Mouse (Mus musculus) adrenal gland (tissue): ENCODE data around the gene Phlda1.

Source experiments
- intact Hi-C: fragments of 180-260 bp; cut with DNase I; formaldehyde crosslinking; loops from one replicate; pipeline ENCODE4 v1.15.1; 2025
- long read RNA-seq, 2 experiments: library from polyadenylated mRNA; unstranded; transcript quantifications; one replicate each; pipeline ENCODE4 v2.0.0; 2020; ENCODE audit warnings: borderline replicate concordance in 1 of 2; ENCODE audit not compliant: insufficient replicate concordance in 1 of 2

Phlda1 gene
- long read RNA-seq, experiment 1, transcript Phlda1-201 (2 exons, 1,949 nt): major isoform, 10 of 12 reads
- long read RNA-seq, experiment 1, partial matches to known transcripts: 0 of 12 reads
- long read RNA-seq, experiment 1, other reads (novel, unspliced or antisense): 2 of 12 reads
- long read RNA-seq, experiment 2, transcript Phlda1-201 (2 exons, 1,949 nt): major isoform, 7 of 11 reads
- long read RNA-seq, experiment 2, partial matches to known transcripts: 3 of 11 reads
- long read RNA-seq, experiment 2, other reads (novel, unspliced or antisense): 1 of 11 reads

DNA sequence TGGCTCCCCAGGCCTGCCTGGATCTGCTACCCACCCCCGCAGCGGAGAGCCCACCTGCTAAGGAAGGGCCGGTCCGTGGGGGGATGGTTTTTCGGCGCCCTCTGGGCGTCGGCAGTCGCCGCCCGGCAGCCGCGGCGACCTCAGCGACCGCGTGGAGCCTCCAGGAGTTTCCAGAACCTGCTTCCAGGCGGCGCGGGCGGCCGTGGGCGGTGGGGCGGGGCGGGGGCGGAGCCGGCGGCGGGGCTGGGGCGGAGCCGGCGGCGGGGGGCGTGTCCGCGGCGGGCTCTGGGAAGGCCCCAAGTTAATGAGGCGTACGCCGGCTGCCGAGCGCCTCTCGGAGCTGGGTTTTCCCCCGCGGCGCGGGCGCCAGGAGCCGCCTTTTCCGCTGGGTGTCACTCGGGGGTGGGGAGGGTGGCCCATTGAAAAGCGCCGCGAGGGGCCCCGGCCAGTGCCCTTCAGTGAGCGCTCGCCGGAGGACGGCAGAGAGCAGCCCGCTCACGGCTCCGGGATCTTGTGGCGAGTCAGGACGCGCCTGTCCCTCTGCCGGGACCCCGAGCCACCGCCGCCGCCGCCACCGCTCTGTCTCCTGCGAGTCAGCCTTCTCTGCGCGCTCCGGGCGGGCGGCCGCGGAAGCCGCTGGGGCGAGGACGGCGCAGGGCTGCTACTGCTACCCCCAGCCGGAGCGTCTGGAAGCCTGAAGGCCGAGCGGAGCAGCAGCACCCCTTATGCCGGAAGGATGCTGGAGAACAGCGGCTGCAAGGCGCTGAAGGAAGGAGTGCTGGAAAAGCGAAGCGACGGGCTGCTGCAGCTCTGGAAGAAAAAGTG lies at the start of gene Phlda1:
TSS of gene Phlda1 (plus strand) at position 186 of the 825 bp plus-strand sequence.
- intact Hi-C loops: loop anchor here (5.0 kb wide), 3 partner anchors 71 to 286 kb away; no protein-coding TSS in a partner anchor

DNA sequence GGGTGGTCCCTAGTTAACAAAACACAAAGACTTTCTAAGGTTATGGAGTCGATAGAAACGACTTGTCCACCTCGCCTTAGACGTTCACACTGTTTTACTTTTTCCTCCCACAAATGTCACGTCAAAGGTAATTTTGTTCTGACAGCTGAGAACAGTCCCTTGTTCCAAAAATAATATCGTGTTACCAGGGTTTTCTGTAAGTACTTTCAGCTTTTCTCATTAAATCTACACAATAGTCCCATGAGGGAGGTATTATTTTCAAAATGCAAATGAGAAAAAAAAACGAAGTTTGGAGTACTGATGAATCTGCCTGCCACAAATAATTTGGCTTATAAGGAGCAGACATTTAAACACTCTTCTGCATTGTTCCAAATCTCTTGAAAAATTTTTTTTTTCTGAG lies 48.0 kb upstream of the Phlda1 start:
- intact Hi-C loops: no loop called here

DNA sequence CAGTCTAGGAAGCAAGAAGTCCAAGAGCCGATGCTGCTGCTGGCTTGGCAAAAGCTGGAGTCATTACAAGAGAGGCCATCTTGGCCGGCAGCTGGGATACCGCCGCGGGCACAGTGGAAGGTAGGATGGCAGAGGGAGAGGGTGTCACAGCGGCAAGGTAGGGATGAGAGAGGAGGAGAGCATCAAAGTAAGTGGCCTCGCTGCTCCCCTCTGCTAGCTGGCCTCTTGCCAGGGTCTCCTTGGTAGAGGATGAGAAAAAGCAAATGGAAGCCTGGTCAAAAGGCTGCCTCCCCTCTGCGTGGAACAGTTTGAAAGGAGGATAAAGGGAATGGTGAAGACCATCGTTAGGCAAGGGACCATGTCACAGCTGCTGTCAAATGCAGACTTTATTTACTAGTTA lies 47.0 kb upstream of the Phlda1 start:
- intact Hi-C loops: no loop called here

- intact Hi-C loops: no loop called here
These were observed 46.2 kb upstream of the Phlda1 start for GRCm38 (mm10) chr10:111459874-111460273.

DNA sequence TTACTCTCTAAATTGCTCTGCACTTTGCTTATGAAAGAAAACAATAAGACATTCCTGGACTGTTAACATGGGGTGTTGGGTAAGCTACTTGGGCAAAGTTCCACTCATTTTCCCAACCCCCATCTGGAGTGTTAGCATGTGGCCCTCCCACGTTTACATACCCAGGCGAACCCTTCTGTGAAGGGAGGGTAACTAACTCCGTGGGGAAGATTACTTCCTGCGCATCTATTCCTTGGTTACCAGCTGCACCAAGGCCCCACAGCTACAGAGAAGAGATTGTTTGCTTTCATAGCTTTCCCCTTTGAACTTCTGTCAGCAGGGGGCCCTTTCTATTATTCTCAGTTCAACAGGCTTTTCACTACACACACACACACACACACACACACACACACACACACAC lies 45.7 kb upstream of the Phlda1 start:
- intact Hi-C loops: no loop called here

DNA sequence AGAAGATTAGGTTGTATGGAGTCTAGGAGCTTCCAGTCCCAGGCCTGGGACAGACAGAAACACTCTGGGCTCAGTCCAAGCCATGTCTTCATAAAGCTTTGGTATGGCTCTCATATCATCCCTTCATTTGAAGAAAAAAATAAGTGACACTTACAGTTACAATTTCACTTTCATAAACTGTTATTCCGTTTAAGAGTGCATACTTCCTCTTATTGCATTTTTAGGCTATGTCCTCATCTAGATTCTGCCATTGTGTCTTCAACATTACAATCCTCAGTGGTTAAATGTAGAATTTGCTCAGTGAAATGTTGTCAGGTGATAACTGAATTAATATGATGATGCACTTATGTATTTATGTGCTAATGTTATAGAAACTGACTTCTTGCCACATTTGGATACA lies 41.3 kb upstream of the Phlda1 start:
- intact Hi-C loops: no loop called here

- intact Hi-C loops: no loop called here
These were observed 40.7 kb upstream of the Phlda1 start for GRCm38 (mm10) chr10:111465409-111465808.

DNA sequence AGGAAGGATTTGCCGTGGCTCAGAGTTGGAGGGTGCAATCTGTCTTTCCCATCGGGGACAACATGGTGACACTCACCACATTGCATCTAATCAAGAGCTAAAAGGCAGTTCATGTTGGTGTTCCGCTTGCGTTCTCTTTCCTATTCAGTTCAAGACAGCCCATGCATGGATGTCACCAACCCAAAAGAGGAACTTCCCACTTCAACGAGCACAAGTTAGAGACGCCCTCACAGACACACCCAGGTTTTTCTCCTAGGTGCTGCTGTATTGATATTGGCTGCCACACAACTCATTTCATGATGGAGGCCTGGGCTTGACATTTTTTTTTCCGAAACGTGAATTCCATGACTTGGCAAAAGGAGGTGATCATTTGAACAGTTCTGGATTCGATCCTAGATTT lies 34.9 kb upstream of the Phlda1 start:
- intact Hi-C loops: loop anchor here (5.0 to 10.0 kb wide), 2 partner anchors 44 to 176 kb away; partner anchors contain the start of gene Bbs10

GRCm38 (mm10) chr10:111472686-111473510 lies 33.2 kb upstream of the Phlda1 start, which contains the start of gene Nap1l1:
TSS of gene Nap1l1 (plus strand) at chr10:111473223.
- intact Hi-C loops: loop anchor here (5.0 to 10.0 kb wide), 2 partner anchors 46 to 178 kb away; partner anchors contain the start of gene Bbs10

DNA sequence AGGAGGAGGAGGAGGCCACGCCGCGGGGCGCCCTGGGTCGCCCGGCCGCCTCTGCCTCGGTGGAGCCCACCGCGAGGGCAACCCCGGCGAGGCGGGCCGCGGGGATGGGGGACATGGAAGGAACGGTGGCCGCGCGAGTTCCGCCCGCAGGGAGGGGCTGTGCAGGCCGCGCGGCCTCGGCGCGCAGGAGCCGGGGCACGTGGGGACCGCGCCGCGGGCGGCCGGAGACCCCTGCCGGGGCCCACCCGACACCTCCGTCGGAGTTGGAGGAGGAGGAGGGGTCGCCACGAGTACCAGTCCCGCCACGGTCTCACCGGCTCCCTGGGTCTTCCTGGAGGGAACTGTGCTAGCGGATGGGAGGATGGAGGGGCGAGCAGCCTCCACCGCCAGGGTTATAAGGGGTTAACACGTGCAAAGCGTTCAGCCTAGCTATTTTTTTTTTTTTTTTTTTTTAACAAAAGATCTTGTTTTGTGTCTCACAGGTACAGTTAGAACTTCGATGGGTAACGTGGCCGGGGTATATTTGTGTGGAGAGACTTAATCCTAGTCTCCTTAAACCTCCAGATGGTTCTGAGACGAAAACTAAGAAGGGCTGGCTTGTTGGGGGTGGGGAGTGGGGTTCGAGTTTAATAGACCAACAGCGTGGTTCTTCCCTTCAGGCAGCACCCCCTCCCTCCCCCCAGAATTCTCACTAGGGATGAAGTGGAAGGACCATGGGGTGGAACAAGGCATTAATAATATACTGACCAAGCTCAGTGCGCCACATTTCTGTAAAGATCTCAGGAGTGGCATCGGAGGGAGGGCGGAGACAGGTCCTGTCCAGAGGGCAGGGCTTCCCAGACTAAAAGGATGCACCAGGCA lies 32.3 kb upstream of the Phlda1 start:
- intact Hi-C loops: loop anchor here (5.0 to 10.0 kb wide), 2 partner anchors 46 to 179 kb away; partner anchors contain the start of gene Bbs10

- intact Hi-C loops: loop anchor here (10.0 kb wide), 1 partner anchor 182 kb away; the partner anchor contains the start of gene Bbs10
These were observed 29.8 kb upstream of the Phlda1 start for GRCm38 (mm10) chr10:111476301-111476700.

DNA sequence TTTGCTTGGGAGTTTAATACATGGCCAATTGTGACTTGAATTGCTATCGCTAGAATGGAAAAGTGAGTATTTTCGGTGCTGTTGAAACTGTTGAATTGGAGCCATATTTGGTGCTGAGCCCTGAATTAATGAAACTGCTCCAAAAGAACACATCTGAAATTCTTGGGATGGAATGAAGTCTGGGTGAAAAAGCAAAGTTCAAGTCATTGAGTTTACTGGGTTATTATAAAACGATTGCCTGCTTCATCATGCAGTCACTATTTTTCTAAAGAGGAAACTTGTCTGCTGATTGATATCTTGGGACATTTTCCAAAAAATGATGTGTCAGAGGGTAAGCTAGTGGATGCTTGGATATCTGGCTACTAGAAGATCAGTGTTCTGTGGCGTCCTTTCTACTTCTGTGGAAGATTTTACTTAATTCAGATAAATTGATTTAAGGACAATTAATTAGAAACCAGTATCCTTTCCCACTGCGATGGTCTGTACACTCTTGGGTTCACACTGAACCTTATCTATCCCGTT lies 29.0 kb upstream of the Phlda1 start:
- intact Hi-C loops: loop anchor here (10.0 kb wide), 1 partner anchor 182 kb away; the partner anchor contains the start of gene Bbs10

- intact Hi-C loops: loop anchor here (10.0 kb wide), 1 partner anchor 185 kb away; the partner anchor contains the start of gene Bbs10
These were observed 26.5 kb upstream of the Phlda1 start for GRCm38 (mm10) chr10:111479599-111479998.

GRCm38 (mm10) chr10:111482654-111483053 lies 23.4 kb upstream of the Phlda1 start:
- intact Hi-C loops: loop anchor here (10.0 kb wide), 1 partner anchor 258 kb away; no protein-coding TSS in a partner anchor

DNA sequence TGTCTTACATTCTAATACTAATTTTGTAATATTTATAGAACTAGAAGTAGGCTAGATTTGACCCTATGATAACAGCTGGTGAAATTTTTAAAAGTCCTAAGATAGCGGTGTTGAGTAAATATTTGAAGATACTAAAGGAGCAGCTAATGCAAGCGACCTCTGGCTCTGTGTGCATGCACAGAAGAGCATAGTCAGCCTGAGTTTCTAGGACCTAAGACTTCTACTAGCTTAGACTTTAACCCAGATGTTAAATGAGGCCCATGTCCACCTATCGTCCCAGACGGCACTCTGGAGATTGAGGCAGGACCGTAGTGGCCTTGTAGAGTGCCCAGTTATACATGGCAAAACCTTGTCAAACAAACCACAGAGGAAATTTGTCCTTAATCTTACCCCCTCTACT lies 22.0 kb upstream of the Phlda1 start:
- intact Hi-C loops: loop anchor here (10.0 kb wide), 1 partner anchor 259 kb away; no protein-coding TSS in a partner anchor

DNA sequence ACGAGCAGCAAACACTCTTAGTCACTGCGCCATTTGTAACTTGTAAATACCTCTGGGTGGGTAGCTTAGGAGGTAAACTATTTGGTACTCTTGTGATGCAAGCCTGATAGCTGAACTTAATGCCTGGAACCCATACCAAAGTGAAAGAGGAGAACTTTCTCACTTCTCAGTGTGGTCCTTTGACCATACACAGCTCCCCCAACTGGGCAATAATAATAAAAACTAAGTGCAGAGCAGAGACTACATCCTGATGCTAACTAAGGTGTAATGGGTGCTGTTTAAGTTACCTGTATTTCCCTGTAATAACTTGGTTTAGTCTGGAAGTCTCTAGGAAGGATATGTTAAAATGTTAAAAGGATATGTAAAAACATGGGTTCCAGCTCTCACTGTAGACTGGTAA lies 17.3 kb upstream of the Phlda1 start:
- intact Hi-C loops: loop anchor here (10.0 kb wide), 1 partner anchor 264 kb away; no protein-coding TSS in a partner anchor

DNA sequence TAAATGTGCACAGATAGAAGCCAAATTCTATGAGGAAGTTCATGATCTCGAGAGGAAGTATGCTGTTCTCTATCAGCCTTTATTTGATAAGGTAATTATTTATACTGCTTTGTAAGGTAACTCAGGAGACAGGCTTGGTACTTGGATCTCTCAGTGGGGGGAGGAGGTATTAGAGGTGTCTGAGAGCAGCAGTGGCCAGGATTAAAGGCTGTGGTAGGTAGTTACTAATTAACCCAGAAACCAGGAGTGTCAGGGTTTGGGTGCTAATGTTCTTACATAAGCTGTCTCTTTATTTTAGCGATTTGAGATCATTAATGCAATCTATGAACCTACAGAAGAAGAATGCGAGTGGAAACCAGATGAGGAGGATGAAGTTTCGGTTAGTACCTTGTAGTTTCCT lies 16.0 kb upstream of the Phlda1 start:
- intact Hi-C loops: loop anchor here (5.0 kb wide), 1 partner anchor 188 kb away; no protein-coding TSS in a partner anchor

GRCm38 (mm10) chr10:111495888-111496287 lies 10.2 kb upstream of the Phlda1 start:
- intact Hi-C loops: no loop called here

DNA sequence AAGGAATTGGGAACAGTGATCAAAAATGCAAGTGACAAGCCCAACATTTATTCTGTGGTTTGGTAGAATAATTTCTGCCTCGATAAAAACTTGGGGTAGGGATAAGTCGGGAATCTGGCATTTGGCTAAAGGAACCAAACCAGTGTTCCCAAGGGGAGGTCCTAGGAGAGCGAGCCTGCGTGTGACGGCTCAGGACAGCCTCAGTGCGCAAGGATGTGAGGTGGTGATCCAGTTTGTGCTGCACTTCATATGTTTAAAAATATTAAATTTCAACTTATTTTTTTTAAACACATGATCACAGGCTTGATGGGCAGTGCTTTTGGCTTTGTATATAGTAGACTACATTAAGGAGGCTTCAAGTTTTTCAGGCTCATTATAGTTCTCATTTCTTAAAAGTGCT lies 6.2 kb upstream of the Phlda1 start:
- intact Hi-C loops: loop anchor here (5.0 kb wide), 1 partner anchor 457 kb away; no protein-coding TSS in a partner anchor
